Mouse (Mus musculus) CH12.LX (cell line): ENCODE measurements at regions not wholly inside any gene's neighbourhood (a gene's known extent, or its start where the extent isn't known, plus 50 kb on each side); places are given as distances from the start of the nearest gene placed in this dataset.

Experiments used
- DNase-seq: peaks from one replicate; pipeline ENCODE4 v3.0.0-alpha.2; 2013; ENCODE audit errors: extremely low read depth
- H3K27ac ChIP-seq: 2 replicates; pipeline ENCODE4 v1.5.1; 2012; ENCODE audit warnings: low read depth, mild to moderate bottlenecking, control low read depth, moderate library complexity; ENCODE audit not compliant: insufficient read depth
- H3K27me3 ChIP-seq: replicated peaks from 2 replicates; pipeline ENCODE3; 2012; ENCODE audit warnings: inconsistent platforms
- H3K36me3 ChIP-seq, 2 experiments: replicated peaks in 1 of 2; 2 replicates each; pipeline versions ENCODE3 to v1.6.1; 2012; ENCODE audit warnings: inconsistent platforms in 1 of 2, low read length in 1 of 2, mild to moderate bottlenecking in 1 of 2, mixed read lengths in 1 of 2, moderate library complexity in 1 of 2; ENCODE audit not compliant: control insufficient read depth in 1 of 2, insufficient read depth in 1 of 2
- H3K4me1 ChIP-seq, 2 experiments: 2 replicates each; pipeline ENCODE4 v1.6.1; 2012; ENCODE audit warnings: inconsistent platforms in 1 of 2, moderate library complexity in 1 of 2; ENCODE audit not compliant: insufficient read depth in 2 of 2, control insufficient read depth in 1 of 2
- H3K4me2 ChIP-seq: 2 replicates; pipeline ENCODE4 v1.6.1; 2012; ENCODE audit warnings: low read depth, mild to moderate bottlenecking, control low read depth; ENCODE audit not compliant: poor library complexity, insufficient read depth, severe bottlenecking
- H3K4me3 ChIP-seq, 3 experiments: fragments of 150-350 bp in 1 of 3; sonication (generic) in 1 of 3; replicated peaks in 1 of 3; 2 replicates each; pipeline versions ENCODE3 to v1.5.1; 2011 to 2012; ENCODE audit warnings: low read depth in 2 of 3, low read length in 2 of 3, mild to moderate bottlenecking in 2 of 3, moderate library complexity in 2 of 3, control low read depth in 1 of 3, improper control_type of control experiment in 1 of 3, inconsistent platforms in 1 of 3, mixed read lengths in 1 of 3; ENCODE audit not compliant: poor library complexity in 1 of 3
- H3K79me2 ChIP-seq: replicated peaks from 2 replicates; pipeline ENCODE4 v1.6.1; 2012; ENCODE audit warnings: mild to moderate bottlenecking, moderate library complexity; ENCODE audit not compliant: control insufficient read depth, poor library complexity, insufficient read depth, severe bottlenecking; ENCODE audit errors: extremely low read depth
- H3K9ac ChIP-seq: 2 replicates; pipeline ENCODE4 v1.6.1; 2012; ENCODE audit warnings: low read depth, mild to moderate bottlenecking, control low read depth, moderate library complexity; ENCODE audit not compliant: insufficient read depth
- H3K9me3 ChIP-seq: replicated peaks from 2 replicates; pipeline ENCODE3; 2012; ENCODE audit warnings: low read length, inconsistent platforms, mixed read lengths
- CTCF ChIP-seq, 2 experiments: IDR thresholded peaks in 1 of 2; conservative IDR thresholded peaks in 1 of 2; 2 replicates each; pipeline ENCODE4 v1.5.1; 2011 to 2012; ENCODE audit warnings: low read depth in 2 of 2, low read length in 2 of 2, improper control_type of control experiment in 1 of 2, inconsistent platforms in 1 of 2, mild to moderate bottlenecking in 1 of 2, moderate library complexity in 1 of 2
- ELF1 ChIP-seq: IDR thresholded peaks from 2 replicates; pipeline ENCODE4 v1.6.1; 2014; ENCODE audit warnings: low read depth, mild to moderate bottlenecking, inconsistent platforms, low read length, improper control_type of control experiment
- EP300 ChIP-seq: IDR thresholded peaks from 2 replicates; pipeline ENCODE4 v1.6.1; 2011; ENCODE audit warnings: low read length, improper control_type of control experiment
- IRF4 ChIP-seq: IDR thresholded peaks from 2 replicates; pipeline ENCODE4 v1.6.1; 2014; ENCODE audit warnings: low read depth, mild to moderate bottlenecking, inconsistent platforms, low read length, improper control_type of control experiment
- JUN ChIP-seq: IDR thresholded peaks from 2 replicates; pipeline ENCODE4 v1.6.1; 2011; ENCODE audit warnings: low read depth, mild to moderate bottlenecking, low read length, improper control_type of control experiment, moderate library complexity; ENCODE audit not compliant: insufficient read depth
- MAFK ChIP-seq: IDR thresholded peaks from 2 replicates; pipeline ENCODE4 v1.6.1; 2011; ENCODE audit warnings: low read length, improper control_type of control experiment; ENCODE audit not compliant: insufficient replicate concordance
- MAX ChIP-seq: IDR thresholded peaks from 2 replicates; pipeline ENCODE4 v1.6.1; 2011; ENCODE audit warnings: low read length, improper control_type of control experiment
- MAZ ChIP-seq: IDR thresholded peaks from 2 replicates; pipeline ENCODE4 v1.6.1; 2012; ENCODE audit warnings: low read depth, mild to moderate bottlenecking, inconsistent platforms, low read length, improper control_type of control experiment, moderate library complexity
- MEF2A ChIP-seq: IDR thresholded peaks from 2 replicates; pipeline ENCODE4 v1.6.1; 2014; ENCODE audit warnings: low read depth, mild to moderate bottlenecking, inconsistent platforms, low read length, improper control_type of control experiment, borderline replicate concordance
- NRF1 ChIP-seq: IDR thresholded peaks from 2 replicates; pipeline ENCODE4 v1.6.1; 2014; ENCODE audit warnings: low read depth, mild to moderate bottlenecking, inconsistent platforms, low read length, improper control_type of control experiment, moderate library complexity
- PAX5 ChIP-seq: IDR thresholded peaks from 2 replicates; pipeline ENCODE4 v1.6.1; 2012; ENCODE audit warnings: low read length, inconsistent platforms, mixed read lengths
- POLR2AphosphoS2 ChIP-seq: IDR thresholded peaks from 2 replicates; pipeline ENCODE4 v1.6.1; 2011; ENCODE audit warnings: low read depth, low read length, improper control_type of control experiment
- RAD21 ChIP-seq: IDR thresholded peaks from 2 replicates; pipeline ENCODE4 v1.6.1; 2011; ENCODE audit warnings: low read depth, mild to moderate bottlenecking, low read length, improper control_type of control experiment, moderate library complexity
- SMC3 ChIP-seq: IDR thresholded peaks from 2 replicates; pipeline ENCODE4 v1.6.1; 2011; ENCODE audit warnings: low read depth, low read length, improper control_type of control experiment
- TCF12 ChIP-seq: IDR thresholded peaks from 2 replicates; pipeline ENCODE4 v1.6.1; 2014; ENCODE audit warnings: low read depth, mild to moderate bottlenecking, inconsistent platforms, low read length, improper control_type of control experiment
- ZNF384 ChIP-seq: IDR thresholded peaks from 2 replicates; pipeline ENCODE4 v1.6.1; 2012; ENCODE audit warnings: low read depth, low read length, improper control_type of control experiment, inconsistent platforms
- dilution Hi-C: fragments of 300-500 bp; cut with MboI; formaldehyde crosslinking; loops from 2 replicates; pipeline ENCODE4 v1.14.3; 2020; ENCODE audit warnings: low sequenced_read_pairs; ENCODE audit not compliant: extremely low pct_unique_long_range_greater_than_20kb, extremely low pct_ligation_motif_present
- in situ Hi-C: fragments of 300-500 bp; cut with MboI; formaldehyde crosslinking; loops from 3 replicates; pipeline ENCODE4 v1.14.3; 2019; ENCODE audit warnings: low sequenced_read_pairs, low pct_ligation_motif_present, low pct_unique_long_range_greater_than_20kb, mixed read lengths

- Histone ChIP-seq H3K27me3 (no peaks in the 10 kb centered on the region), H3K27ac (no peak overlapping the region), H3K79me2 (no peaks in the 10 kb centered on the region), H3K4me1 (peaks cover 3 to 13% of the 10 kb centered on the region in 2 experiments)
- in situ Hi-C loops (no loop called here), dilution Hi-C loops (no loop called here)
- TF ChIP-seq NRF1: no peak
- no peak for TF ChIP-seq ZNF384
- no peak for TF ChIP-seq JUN
- TF ChIP-seq RAD21: no peak
- no peak for TF ChIP-seq POLR2AphosphoS2
- no peak for TF ChIP-seq MEF2A
- TF ChIP-seq PAX5: no peak
- no peak for TF ChIP-seq EP300
- no peak for TF ChIP-seq MAFK
- no peak for TF ChIP-seq MAX
- no peak for TF ChIP-seq CTCF (conservative IDR thresholded peaks at IDR 0.05 in 1 of 2, IDR thresholded peaks at IDR 0.05 in 1 of 2; ENCODE audit: low read depth in 2 of 2, low read length in 2 of 2)
- TF ChIP-seq, all 38 proteins: peak for 0
- H3K36me3 ChIP-seq: no peaks in the 10 kb centered on the region
- DNase-seq: peak; percentile 30
- H3K9ac ChIP-seq: no peak overlapping the region
- no peaks in the 10 kb centered on the region for H3K9me3 ChIP-seq
- H3K4me3 ChIP-seq: no peak overlapping the region
- H3K4me2 ChIP-seq: peak overlapping the region; percentile 31; the same call in 1 of the 2 replicates
Observed at GRCm38 (mm10) chr12:39634337-39634736, 403.5 kb downstream of the Arl4a start.

GRCm38 (mm10) chr12:39621266-39621665 lies 416.6 kb downstream of the Arl4a start:
- DNase-seq: peak; percentile 6
- no peak overlapping the region for H3K27ac ChIP-seq
- H3K4me2 ChIP-seq: no peak overlapping the region
- H3K79me2 ChIP-seq: no peaks in the 10 kb centered on the region
- dilution Hi-C loops: no loop called here
- H3K4me1 ChIP-seq: no peaks in the 10 kb centered on the region
- no peaks in the 10 kb centered on the region for H3K9me3 ChIP-seq
- H3K36me3 ChIP-seq: no peaks in the 10 kb centered on the region
- in situ Hi-C loops: loop anchor here (25.0 kb wide), 1 partner anchor 109 kb away; no protein-coding TSS in a partner anchor
- no peak overlapping the region for H3K9ac ChIP-seq
- TF ChIP-seq SMC3 (peak; percentile 78), CTCF (conservative IDR thresholded peaks at IDR 0.05 in 1 of 2, IDR thresholded peaks at IDR 0.05 in 1 of 2; ENCODE audit: low read depth in 2 of 2, low read length in 2 of 2) (peak; percentile 10 to 72; a peak in 2 of 4 replicates), ELF1 (no peak), RAD21 (peak; percentile 51)
- H3K4me3 ChIP-seq: no peak overlapping the region
- no peaks in the 10 kb centered on the region for H3K27me3 ChIP-seq

GRCm38 (mm10) chr12:39605289-39605688 lies 432.5 kb downstream of the Arl4a start:
- no peaks in the 10 kb centered on the region for H3K9me3 ChIP-seq
- H3K4me1 ChIP-seq: peaks cover 0 to 9% of the 10 kb centered on the region in 2 experiments; a peak in 3 of 4 replicates
- peak; percentile 3 for DNase-seq
- no peak overlapping the region for H3K4me3 ChIP-seq
- in situ Hi-C loops: loop anchor here (25.0 kb wide), 1 partner anchor 93 kb away; no protein-coding TSS in a partner anchor
- no peak overlapping the region for H3K4me2 ChIP-seq
- H3K27ac ChIP-seq: no peak overlapping the region
- TF ChIP-seq IRF4 (peak; percentile 51), MAZ (no peak), MAX (peak; percentile 23; the same call in 1 of the 2 replicates), TCF12 (0 out of 2 replicates have a peak, but pooled peaks have one; percentile 14), EP300 (peak; percentile 65; the same call in 1 of the 2 replicates)
- TF ChIP-seq, all 38 proteins: peak for 4
- Histone ChIP-seq H3K79me2 (no peaks in the 10 kb centered on the region), H3K27me3 (no peaks in the 10 kb centered on the region), H3K9ac (no peak overlapping the region), H3K36me3 (no peaks in the 10 kb centered on the region)
- dilution Hi-C loops: no loop called here
